Mouse (Mus musculus): ENCODE results near the gene Dcaf17.

- TF ChIP-seq CTCF (IDR thresholded peaks at IDR 0.05; ENCODE audit: low read depth) (no peak), EP300 (IDR thresholded peaks at IDR 0.05; ENCODE audit: low read depth) (no peak)
These were observed 47.6 kb downstream of the Dcaf17 start for GRCm38 (mm10) chr2:71102621-71103291.

Measured in liver, embryonic 14.5 days (tissue).